Mouse (Mus musculus): ENCODE data around the gene Slc26a10. TPM values are rescaled to one million over a fixed set of nuclear protein-coding genes. Genes with fewer than 3 reads are reported as not detected.

The Slc26a10 gene
- total RNA-seq, 2 experiments from 2014 or later: 3.8 TPM

- intact Hi-C loops (cut with DNase I): loop anchor here (2.0 kb wide), 2 partner anchors 23 to 37 kb away; no protein-coding TSS in a partner anchor
- Histone ChIP-seq H3K27ac (peak within 1 kb of the TSS; percentile 92), H3K4me3 (peak within 1 kb of the TSS; percentile 84)
- DNase-seq (ENCODE audit: extremely low spot score in 1 of 2, low spot score in 2 of 2): no peak
- TF ChIP-seq CTCF (IDR thresholded peaks at IDR 0.05): no peak
Measured at GRCm38 (mm10) chr10:127189651-127190381, 9.4 kb upstream of the Slc26a10 start, which contains the start of gene Arhgef25. TSS of gene Arhgef25 (minus strand) at chr10:127190083.

- no peak for TF ChIP-seq CTCF (IDR thresholded peaks at IDR 0.05)
- no peak for DNase-seq (ENCODE audit: extremely low spot score in 1 of 2, low spot score in 2 of 2)
- intact Hi-C loops (cut with DNase I): loop anchor here (2.0 kb wide), 1 partner anchor 38 kb away; no protein-coding TSS in a partner anchor
- H3K27ac ChIP-seq: peak overlapping the region; percentile 92
- H3K4me3 ChIP-seq: peak overlapping the region; percentile 84
Measured at GRCm38 (mm10) chr10:127189116-127189650, 8.7 kb upstream of the Slc26a10 start.

GRCm38 (mm10) chr10:127188465-127189115, 8.1 kb upstream of the Slc26a10 start:
- intact Hi-C loops (cut with DNase I): loop anchor here (2.0 kb wide), 1 partner anchor 38 kb away; no protein-coding TSS in a partner anchor
- DNase-seq (ENCODE audit: extremely low spot score in 1 of 2, low spot score in 2 of 2): peak in 1 of 2 experiments; percentile 61
- H3K27ac ChIP-seq: peak overlapping the region; percentile 92

GRCm38 (mm10) chr10:127188079-127188453, 7.6 kb upstream of the Slc26a10 start:
- Histone ChIP-seq H3K4me3 (peak overlapping the region; percentile 84), H3K27ac (peak overlapping the region; percentile 92)
- intact Hi-C loops (cut with DNase I): loop anchor here (2.0 kb wide), 1 partner anchor 39 kb away; no protein-coding TSS in a partner anchor
- DNase-seq (ENCODE audit: extremely low spot score in 1 of 2, low spot score in 2 of 2): no peak
- TF ChIP-seq CTCF (IDR thresholded peaks at IDR 0.05): no peak

More at GRCm38 (mm10) chr10:127188465-127189115, 8.1 kb upstream of the Slc26a10 start:
- H3K4me3 ChIP-seq: peak overlapping the region; percentile 84
- TF ChIP-seq CTCF (IDR thresholded peaks at IDR 0.05): no peak

- peak overlapping the region; percentile 92 for H3K27ac ChIP-seq
- DNase-seq (ENCODE audit: extremely low spot score in 1 of 2, low spot score in 2 of 2): peak; percentile 61 to 70
- H3K4me3 ChIP-seq: peak overlapping the region; percentile 84
- intact Hi-C loops (cut with DNase I): loop anchor here (2.0 kb wide), 1 partner anchor 39 kb away; no protein-coding TSS in a partner anchor
- no peak for TF ChIP-seq CTCF (IDR thresholded peaks at IDR 0.05)
Measured at GRCm38 (mm10) chr10:127187371-127188078, 7.1 kb upstream of the Slc26a10 start.

GRCm38 (mm10) chr10:127186451-127186850, 6.0 kb upstream of the Slc26a10 start:
- intact Hi-C loops (cut with DNase I): no loop called here
- no peak overlapping the region for H3K27ac ChIP-seq
- TF ChIP-seq CTCF (IDR thresholded peaks at IDR 0.05): peak; percentile 47

GRCm38 (mm10) chr10:127185506-127185905, 5.1 kb upstream of the Slc26a10 start:
- intact Hi-C loops (cut with DNase I): no loop called here
- no peak for DNase-seq (ENCODE audit: extremely low spot score in 1 of 2, low spot score in 2 of 2)
- H3K4me3 ChIP-seq: no peak overlapping the region
- no peak for TF ChIP-seq CTCF (IDR thresholded peaks at IDR 0.05)
- no peak overlapping the region for H3K27ac ChIP-seq

More at GRCm38 (mm10) chr10:127186451-127186850, 6.0 kb upstream of the Slc26a10 start:
- H3K4me3 ChIP-seq: no peak overlapping the region
- no peak for DNase-seq (ENCODE audit: extremely low spot score in 1 of 2, low spot score in 2 of 2)

GRCm38 (mm10) chr10:127185101-127185500, 4.7 kb upstream of the Slc26a10 start:
- intact Hi-C loops (cut with DNase I): no loop called here
- DNase-seq (ENCODE audit: extremely low spot score in 1 of 2, low spot score in 2 of 2): no peak
- no peak overlapping the region for H3K27ac ChIP-seq
- H3K4me3 ChIP-seq: no peak overlapping the region
- TF ChIP-seq CTCF (IDR thresholded peaks at IDR 0.05): no peak

- DNase-seq (ENCODE audit: extremely low spot score in 1 of 2, low spot score in 2 of 2): no peak
- Histone ChIP-seq H3K4me3 (no peak overlapping the region), H3K27ac (no peak overlapping the region)
- no peak for TF ChIP-seq CTCF (IDR thresholded peaks at IDR 0.05)
- intact Hi-C loops (cut with DNase I): no loop called here
Measured at GRCm38 (mm10) chr10:127183759-127184158, 3.3 kb upstream of the Slc26a10 start.

- no peak for TF ChIP-seq CTCF (IDR thresholded peaks at IDR 0.05)
- intact Hi-C loops (cut with DNase I): no loop called here
- DNase-seq (ENCODE audit: extremely low spot score in 1 of 2, low spot score in 2 of 2): no peak
- Histone ChIP-seq H3K27ac (no peak overlapping the region), H3K4me3 (no peak overlapping the region)
Measured at GRCm38 (mm10) chr10:127182624-127183023, 2.2 kb upstream of the Slc26a10 start.

GRCm38 (mm10) chr10:127181566-127181965, 1.1 kb upstream of the Slc26a10 start:
- no peak for TF ChIP-seq CTCF (IDR thresholded peaks at IDR 0.05)
- no peak for DNase-seq (ENCODE audit: extremely low spot score in 1 of 2, low spot score in 2 of 2)
- intact Hi-C loops (cut with DNase I): no loop called here
- H3K4me3 ChIP-seq: no peak overlapping the region
- H3K27ac ChIP-seq: no peak overlapping the region
